Mouse (Mus musculus) megakaryocyte, embryonic 14.5 days (primary cell): ENCODE measurements around the gene Tmem91.

Source experiments
- FLI1 ChIP-seq: IDR thresholded peaks from 2 replicates; pipeline ENCODE4 v1.6.1; 2012; ENCODE audit warnings: low read length, inconsistent platforms, mixed read lengths
- GATA1 ChIP-seq: IDR thresholded peaks from 3 replicates; pipeline ENCODE4 v1.6.1; 2012; ENCODE audit warnings: mixed read lengths, low read length, inconsistent platforms, borderline replicate concordance

DNA sequence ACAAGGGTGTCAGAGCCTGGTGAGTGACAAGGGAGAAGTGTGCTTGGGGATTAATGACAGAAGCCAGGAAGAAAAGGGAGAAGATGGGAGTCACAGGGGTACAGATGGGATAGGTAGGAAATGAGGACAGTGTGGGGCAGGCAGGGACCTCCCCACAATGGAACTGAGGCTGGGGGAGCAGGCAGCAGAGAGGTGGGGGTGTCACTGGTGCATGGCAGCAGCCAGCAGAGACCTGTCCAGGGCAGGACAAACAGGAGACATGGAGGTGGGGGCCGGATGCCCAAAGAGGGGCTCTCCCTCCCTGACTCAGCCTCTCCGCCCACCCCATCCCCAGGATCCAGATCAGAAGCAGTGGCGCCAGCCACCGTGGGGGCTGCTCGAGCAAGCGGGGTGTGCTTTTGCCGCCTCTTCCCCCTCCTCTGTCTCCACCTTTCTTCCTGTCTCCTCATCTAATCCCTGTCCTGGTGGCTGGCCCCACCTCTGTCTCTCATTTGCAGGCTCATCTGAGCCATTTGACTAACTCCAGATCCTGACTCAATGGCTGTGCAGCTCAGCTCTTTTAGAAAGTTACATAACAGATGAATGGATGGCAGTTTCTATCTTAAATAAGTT is 35.7 kb upstream of the Tmem91 start:
- TF ChIP-seq GATA1, result no peak
- no peak for TF ChIP-seq FLI1
